Mouse (Mus musculus): ENCODE measurements around the gene Rab43.

Gene Rab43

GRCm38 (mm10) chr6:87746849-87747248, 65.1 kb downstream of the Rab43 start:
- peak; percentile 43 for DNase-seq

GRCm38 (mm10) chr6:87746059-87746458, 65.9 kb downstream of the Rab43 start:
- no peak for DNase-seq

- DNase-seq = peak; percentile 23
Observed at GRCm38 (mm10) chr6:87745301-87745700, 66.7 kb downstream of the Rab43 start.

- DNase-seq = no peak
Observed at GRCm38 (mm10) chr6:87744632-87745031, 67.3 kb downstream of the Rab43 start.

GRCm38 (mm10) chr6:87743281-87743680, 68.7 kb downstream of the Rab43 start:
- no peak for DNase-seq

GRCm38 (mm10) chr6:87742804-87743203, 69.2 kb downstream of the Rab43 start:
- no peak for DNase-seq

GRCm38 (mm10) chr6:87741978-87742377, 70.0 kb downstream of the Rab43 start:
- no peak for DNase-seq

GRCm38 (mm10) chr6:87740496-87740895, 71.5 kb downstream of the Rab43 start:
- no peak for DNase-seq

GRCm38 (mm10) chr6:87739898-87740297, 72.1 kb downstream of the Rab43 start:
- DNase-seq = no peak

Measured in kidney, adult 11 months (tissue).